Mouse (Mus musculus) adrenal gland, adult 2 months (tissue): ENCODE measurements around the gene Abcb4. TPM values are rescaled to one million over a fixed set of nuclear protein-coding genes. Genes with fewer than 3 reads are reported as not detected.
"Not testable (repeated sequence)": the region's sequence is repeated elsewhere in the genome, so short reads cannot be mapped to it uniquely, and the experiment has no call there.

ENCODE experiments used
- DNase-seq: peaks from one replicate; pipeline ENCODE4 v3.0.0; 2021
- polyA plus RNA-seq: library from polyadenylated mRNA; depleted of rRNA; stranded (reverse); fragments of >200 nt; gene quantifications from 2 replicates; pipeline ENCODE4 v1.2.3, GENCODE M21; 2012; rRNA removed
- total RNA-seq, 2 experiments: library from RNA; stranded (reverse); gene quantifications; 2 replicates each; pipeline ENCODE4 v1.2.3; 2021

Gene Abcb4
- total and polyA plus RNA-seq, 3 experiments = 0.08 to 4.0 (median 3.1) TPM

DNA sequence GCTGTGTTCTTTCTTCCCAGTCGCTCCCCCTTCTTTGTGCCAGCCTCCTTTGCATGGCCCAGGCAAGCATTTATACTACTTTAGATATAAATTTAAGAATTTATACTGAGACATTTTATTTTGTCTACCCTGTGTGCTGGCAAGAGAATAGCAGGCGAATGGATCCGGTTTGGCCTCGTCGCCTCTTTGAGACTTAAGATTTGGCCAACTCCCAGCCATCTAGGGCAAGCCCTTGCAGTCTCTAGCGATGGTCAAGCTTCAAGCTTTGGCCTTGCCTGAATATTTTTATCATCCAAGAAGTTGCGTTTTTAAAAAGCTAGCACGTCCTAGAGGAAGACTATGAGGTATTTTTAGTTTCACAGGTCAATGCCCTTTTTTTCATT, 104.0 kb downstream of the Abcb4 start:
- no peak for DNase-seq

DNA sequence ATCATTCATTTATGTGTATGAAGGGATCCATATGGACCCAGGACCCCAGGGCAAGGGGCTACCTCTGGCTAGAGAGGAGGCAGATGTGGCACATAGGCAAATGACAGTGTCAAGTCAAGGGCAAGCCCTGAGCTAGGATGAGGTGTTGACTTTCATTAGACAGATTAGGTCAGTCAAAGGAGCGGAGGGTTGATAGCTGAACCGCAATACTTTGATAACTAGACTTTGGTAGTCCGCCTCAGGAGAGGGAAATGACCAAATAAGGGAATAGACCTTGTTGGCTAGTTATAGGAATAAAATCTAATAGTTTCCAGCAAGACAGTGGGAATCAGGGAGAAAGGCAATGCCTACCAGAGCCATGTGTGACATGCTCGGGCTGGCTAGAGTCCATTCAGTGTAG, 105.6 kb downstream of the Abcb4 start:
- DNase-seq = no peak

DNA sequence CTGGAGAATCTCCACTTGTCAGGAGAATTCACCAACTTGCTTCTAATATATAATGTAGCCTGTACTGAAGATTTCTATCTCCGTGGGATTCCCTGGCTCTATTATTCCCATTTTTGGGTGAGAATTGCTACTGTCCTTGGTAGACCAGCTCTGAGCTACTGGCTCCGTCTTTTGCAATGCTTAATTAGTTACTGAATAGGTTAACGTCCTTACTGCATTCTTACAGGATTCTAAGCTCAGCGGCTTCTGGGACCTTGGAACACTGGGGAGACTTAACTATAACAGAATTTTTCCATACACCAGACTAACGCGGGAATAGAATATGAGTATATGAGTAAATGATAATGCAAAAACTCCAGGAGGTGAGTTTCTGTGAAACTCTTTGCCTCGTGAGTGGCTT, 106.5 kb downstream of the Abcb4 start:
- DNase-seq = not testable (repeated sequence)

DNA sequence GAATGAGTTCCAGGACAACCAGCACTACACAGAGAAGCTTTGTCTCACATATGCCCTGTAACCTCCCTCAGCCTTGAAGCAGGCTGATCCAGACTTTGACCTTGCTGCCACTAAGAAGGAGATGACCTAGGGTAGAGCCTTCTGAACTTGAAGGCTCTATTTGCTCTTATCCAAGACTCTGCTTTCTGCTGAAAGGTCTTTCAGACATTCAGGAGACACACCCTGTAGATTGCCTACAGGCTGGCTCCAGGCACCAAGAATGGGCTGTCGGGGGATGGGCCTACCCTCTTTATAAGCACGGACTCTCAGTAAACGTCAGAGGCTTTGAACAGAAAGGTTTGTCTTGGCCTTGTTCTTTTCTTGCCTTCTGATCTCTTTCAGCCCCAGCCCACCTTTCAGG, 113.1 kb downstream of the Abcb4 start:
- DNase-seq = not testable (repeated sequence)

Other genes with a start within 250 kb of the Abcb4 start
- 10 to 100 TPM; 31.4 to 67.3 TPM for gene Abcb1a, start 233.6 kb upstream of the Abcb4 start, total RNA-seq
- 2.1 TPM in 2 replicates for gene Abcb1a, start 233.6 kb upstream of the Abcb4 start, polyA plus RNA-seq
- 1,000 to 10,000 TPM; 1,584 to 2,611 TPM for gene Abcb1b, start 95.6 kb upstream of the Abcb4 start, total RNA-seq
- gene Abcb1b, start 95.6 kb upstream of the Abcb4 start, polyA plus RNA-seq = 172 and 197 TPM in 2 replicates
- 10 to 100 TPM; 33.2 to 37.5 TPM for gene Crot, start 103.6 kb downstream of the Abcb4 start, total RNA-seq
- 3.3 and 3.7 TPM in 2 replicates for gene Crot, start 103.6 kb downstream of the Abcb4 start, polyA plus RNA-seq
- 10 to 100 TPM; 27.0 to 53.8 TPM for gene Tmem243, start 207.0 kb downstream of the Abcb4 start, total RNA-seq
- 19.6 and 22.5 TPM in 2 replicates for gene Tmem243, start 207.0 kb downstream of the Abcb4 start, polyA plus RNA-seq